10 mouse cellular contexts compared by ENCODE assay signal in genomic region chr2:75491789-75492500, GRCm38 (mm10).
DNase-seq lines count a peak whose midpoint lies in the region; ATAC-seq and TF ChIP-seq lines count a peak whose summit lies in the region.
"Had no signal": no experiment of that assay in that cellular context is flagged by ENCODE, and none has a peak within 500 bp of the region (broad histone marks: within the 10 kb centered on the region; RNA-seq: fewer than 3 reads in every experiment).

No protein-coding gene starts in this region.

- no peak for ATAC-seq in forebrain, embryonic 14.5 days
- ATAC-seq in forebrain, postnatal 0 days, result no peak
- ATAC-seq in liver, postnatal 0 days, result no peak
- ATAC-seq in embryonic facial prominence, embryonic 12.5 days (ENCODE audit: insufficient number of reproducible peaks, insufficient read depth, low FRiP score, low TSS enrichment), result no peak
- peak; percentile 32; the same call in 1 of the 2 replicates for ATAC-seq in limb, embryonic 14.5 days (ENCODE audit: low FRiP score, low read depth)

- peak; percentile 68 for DNase-seq in forebrain, embryonic 14.5 days (ENCODE audit: low spot score)
- no peak for DNase-seq in forebrain, postnatal 0 days
- no peak for DNase-seq in liver, adult 2 months (ENCODE audit: extremely low read depth, low read depth, low spot score)
- no peak for DNase-seq in liver, postnatal 0 days
- peak; percentile 64 for DNase-seq in limb, embryonic 14.5 days (ENCODE audit: low spot score)
- DNase-seq in thymus, postnatal 14 days, result no peak
- DNase-seq in frontal cortex, postnatal 10 days (ENCODE audit: low spot score in 2 of 2), result no peak

- H3K36me3 ChIP-seq in forebrain, embryonic 14.5 days (ENCODE audit: control insufficient read depth, insufficient read depth, low read length), result no peaks in the 10 kb centered on the region
- H3K36me3 ChIP-seq in forebrain, postnatal 0 days (ENCODE audit: insufficient read depth), result no peaks in the 10 kb centered on the region
- H3K36me3 ChIP-seq in liver, adult 2 months (ENCODE audit: control insufficient read depth, insufficient read depth, low read length), result no peaks in the 10 kb centered on the region
- H3K36me3 ChIP-seq in liver, postnatal 0 days (replicated peaks; ENCODE audit: insufficient read depth, low read length), result no peaks in the 10 kb centered on the region
- H3K36me3 ChIP-seq in embryonic facial prominence, embryonic 12.5 days, result no peaks in the 10 kb centered on the region
- no peaks in the 10 kb centered on the region for H3K36me3 ChIP-seq in limb, embryonic 14.5 days (ENCODE audit: control insufficient read depth, insufficient read depth, low read length)

- H3K9me3 ChIP-seq in forebrain, embryonic 14.5 days (replicated peaks; ENCODE audit: control insufficient read depth, low read length), result no peaks in the 10 kb centered on the region
- H3K9me3 ChIP-seq in forebrain, postnatal 0 days (ENCODE audit: low read length), result no peaks in the 10 kb centered on the region
- H3K9me3 ChIP-seq in liver, postnatal 0 days (ENCODE audit: low read length), result no peaks in the 10 kb centered on the region
- H3K9me3 ChIP-seq in embryonic facial prominence, embryonic 12.5 days, result no peaks in the 10 kb centered on the region
- H3K9me3 ChIP-seq in limb, embryonic 14.5 days (ENCODE audit: control insufficient read depth, low read length), result no peaks in the 10 kb centered on the region

- no peak overlapping the region for H3K9ac ChIP-seq in forebrain, embryonic 14.5 days (ENCODE audit: low read length)
- H3K9ac ChIP-seq in forebrain, postnatal 0 days, result no peak overlapping the region
- no peak overlapping the region for H3K9ac ChIP-seq in liver, adult 2 months (ENCODE audit: low read depth, low read length)
- no peak overlapping the region for H3K9ac ChIP-seq in liver, postnatal 0 days (replicated peaks)
- no peak overlapping the region for H3K9ac ChIP-seq in embryonic facial prominence, embryonic 12.5 days
- no peak overlapping the region for H3K9ac ChIP-seq in limb, embryonic 14.5 days (ENCODE audit: low read depth, low read length, severe bottlenecking)

- TF ChIP-seq POLR2A in liver, adult 2 months (IDR thresholded peaks at IDR 0.05; ENCODE audit: extremely low read depth, insufficient read depth, low read length), result no peak
- TF ChIP-seq POLR2A in limb, embryonic 14.5 days (IDR thresholded peaks at IDR 0.05; ENCODE audit: borderline replicate concordance, extremely low read depth, insufficient read depth, insufficient read length), result no peak

- H3K27me3 ChIP-seq in forebrain, embryonic 14.5 days (replicated peaks; ENCODE audit: control insufficient read depth, insufficient read depth, low read length), result no peaks in the 10 kb centered on the region
- H3K27me3 ChIP-seq in forebrain, postnatal 0 days (ENCODE audit: insufficient read depth, low read length), result no peaks in the 10 kb centered on the region
- H3K27me3 ChIP-seq in liver, adult 2 months (ENCODE audit: control insufficient read depth, insufficient read depth, low read length), result no peaks in the 10 kb centered on the region
- H3K27me3 ChIP-seq in liver, postnatal 0 days (ENCODE audit: insufficient read depth, low read length), result no peaks in the 10 kb centered on the region
- no peaks in the 10 kb centered on the region for H3K27me3 ChIP-seq in embryonic facial prominence, embryonic 12.5 days
- no peaks in the 10 kb centered on the region for H3K27me3 ChIP-seq in limb, embryonic 14.5 days (ENCODE audit: control insufficient read depth, insufficient read depth, low read length)

- TF ChIP-seq CTCF in forebrain, postnatal 0 days (IDR thresholded peaks at IDR 0.05; ENCODE audit: low read depth), result no peak
- no peak for TF ChIP-seq CTCF in liver, adult 2 months (IDR thresholded peaks at IDR 0.05; ENCODE audit: low read depth, low read length)
- no peak for TF ChIP-seq CTCF in liver, postnatal 0 days (IDR thresholded peaks at IDR 0.05; ENCODE audit: low read depth)

- 28% methylated on average over 3 of the region's 3 CpGs for WGBS in forebrain, embryonic 14.5 days
- 28% methylated on average over 3 of the region's 3 CpGs for WGBS in forebrain, postnatal 0 days
- WGBS in liver, adult 2 months, result 80% methylated on average over 3 of the region's 3 CpGs
- WGBS in liver, postnatal 0 days (ENCODE audit: insufficient replicate concordance), result 72% methylated on average over 3 of the region's 3 CpGs
- WGBS in embryonic facial prominence, embryonic 12.5 days, result 36% methylated on average over 3 of the region's 3 CpGs
- 19% methylated on average over 3 of the region's 3 CpGs for WGBS in limb, embryonic 14.5 days

- no peak overlapping the region for H3K4me2 ChIP-seq in forebrain, embryonic 14.5 days (ENCODE audit: low read length)
- H3K4me2 ChIP-seq in forebrain, postnatal 0 days (ENCODE audit: low read depth), result no peak overlapping the region
- no peak overlapping the region for H3K4me2 ChIP-seq in liver, postnatal 0 days (ENCODE audit: low read depth, low read length)
- H3K4me2 ChIP-seq in embryonic facial prominence, embryonic 12.5 days (replicated peaks), result no peak overlapping the region
- no peak overlapping the region for H3K4me2 ChIP-seq in limb, embryonic 14.5 days (replicated peaks; ENCODE audit: low read depth, low read length, severe bottlenecking)
- H3K4me2 ChIP-seq: heart, embryonic 11.5 days had no signal

- H3K79me2 ChIP-seq in liver, adult 2 months (ENCODE audit: control insufficient read depth, insufficient read depth, low read length), result no peaks in the 10 kb centered on the region

- no peak overlapping the region for H3K4me3 ChIP-seq in forebrain, embryonic 14.5 days (ENCODE audit: low read depth, low read length)
- no peak overlapping the region for H3K4me3 ChIP-seq in forebrain, postnatal 0 days (ENCODE audit: low read depth, low read length)
- H3K4me3 ChIP-seq in liver, adult 2 months (ENCODE audit: insufficient read depth, low read depth, low read length), result no peak overlapping the region
- H3K4me3 ChIP-seq in liver, postnatal 0 days (ENCODE audit: low read depth, low read length), result no peak overlapping the region
- H3K4me3 ChIP-seq in embryonic facial prominence, embryonic 12.5 days, result no peak overlapping the region
- no peak overlapping the region for H3K4me3 ChIP-seq in limb, embryonic 14.5 days (replicated peaks; ENCODE audit: low read length)
- H3K4me3 ChIP-seq: layer of hippocampus, adult 2 months had no signal

- no peaks in the 10 kb centered on the region for H3K4me1 ChIP-seq in forebrain, embryonic 14.5 days (ENCODE audit: control insufficient read depth, insufficient read depth, low read length)
- no peaks in the 10 kb centered on the region for H3K4me1 ChIP-seq in forebrain, postnatal 0 days (ENCODE audit: insufficient read depth)
- no peaks in the 10 kb centered on the region for H3K4me1 ChIP-seq in liver, adult 2 months (ENCODE audit: control insufficient read depth, insufficient read depth, low read length)
- H3K4me1 ChIP-seq in liver, postnatal 0 days (ENCODE audit: insufficient read depth), result no peaks in the 10 kb centered on the region
- 0 out of 2 replicates have a peak, but pooled peaks cover 3% of the 10 kb centered on the region for H3K4me1 ChIP-seq in embryonic facial prominence, embryonic 12.5 days
- H3K4me1 ChIP-seq in limb, embryonic 14.5 days (ENCODE audit: control insufficient read depth, insufficient read depth, low read length), result peaks cover 26% of the 10 kb centered on the region

- H3K27ac ChIP-seq in forebrain, embryonic 14.5 days (ENCODE audit: low read depth, low read length), result no peak overlapping the region
- H3K27ac ChIP-seq in forebrain, postnatal 0 days (ENCODE audit: low read depth, low read length), result no peak overlapping the region
- 0 out of 2 replicates have a peak overlapping the region, but pooled peaks have one; percentile 29 for H3K27ac ChIP-seq in liver, adult 2 months (replicated peaks; ENCODE audit: insufficient read depth, low read depth, low read length)
- H3K27ac ChIP-seq in liver, postnatal 0 days (ENCODE audit: low read depth), result no peak overlapping the region
- 0 out of 2 replicates have a peak overlapping the region, but pooled peaks have one; percentile 13 for H3K27ac ChIP-seq in embryonic facial prominence, embryonic 12.5 days
- H3K27ac ChIP-seq in limb, embryonic 14.5 days (replicated peaks; ENCODE audit: low read depth, low read length), result no peak overlapping the region
- H3K27ac ChIP-seq: layer of hippocampus, adult 2 months had no signal

- TF ChIP-seq EP300 in liver, postnatal 0 days (IDR thresholded peaks at IDR 0.05; ENCODE audit: low read depth), result no peak

Comparison
In these comparisons a context has a peak if more than half of its experiments do, and no peak if none do; other contexts are left out.
1. DNase-seq: peak in forebrain, embryonic 14.5 days (single experiment) and limb, embryonic 14.5 days (single experiment); none in forebrain, postnatal 0 days (single experiment), liver, adult 2 months (single experiment), liver, postnatal 0 days (single experiment), thymus, postnatal 14 days (single experiment) and frontal cortex, postnatal 10 days (0 of 2).
2. H3K27ac ChIP-seq: peak in liver, adult 2 months (single experiment) and embryonic facial prominence, embryonic 12.5 days (single experiment); none in forebrain, embryonic 14.5 days (single experiment), forebrain, postnatal 0 days (single experiment), liver, postnatal 0 days (single experiment) and limb, embryonic 14.5 days (single experiment).